Comparison of ENCODE assay signal across 7 mouse cellular contexts in the genomic region with DNA sequence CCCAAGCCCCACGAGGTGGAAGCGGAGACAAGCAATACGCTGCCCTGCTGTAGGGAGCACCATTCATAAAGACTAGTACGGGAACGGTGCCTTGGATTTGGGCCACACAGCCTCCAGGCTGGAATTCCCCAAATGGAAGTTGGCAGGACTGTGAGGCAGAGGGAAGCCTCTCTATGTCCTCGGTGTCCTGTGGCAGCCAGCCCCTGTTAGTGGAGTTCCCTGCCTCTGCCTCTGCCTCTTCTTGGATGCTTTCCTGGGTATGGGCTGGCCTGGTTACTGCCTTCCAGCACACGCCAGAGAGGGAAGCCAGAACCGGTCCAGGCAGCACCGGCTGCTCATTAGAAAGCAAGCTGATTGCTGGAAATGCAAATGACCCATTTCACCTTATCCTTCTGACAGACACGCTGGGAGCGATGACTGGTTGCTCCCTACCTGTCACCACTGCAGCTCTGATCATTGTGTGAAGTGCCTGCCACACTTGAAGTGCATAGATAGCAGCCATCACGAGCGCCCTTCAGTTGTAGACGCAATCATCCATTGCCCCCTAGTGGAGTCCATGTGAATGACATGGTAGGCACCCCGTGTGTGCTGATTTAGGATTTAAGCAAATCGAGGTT. TPM values are rescaled to one million over a fixed set of nuclear protein-coding genes. Genes with fewer than 3 reads are reported as not detected.
A peak's percentile ranks its signal among the peaks of the same experiment; 100 is the strongest.
DNase-seq lines count a peak whose midpoint lies in the region; ATAC-seq lines count a peak whose summit lies in the region.

No protein-coding gene starts in this region.

- no peak overlapping the region for H3K4me3 ChIP-seq in intestine, embryonic 15.5 days (replicated peaks)
- no peak overlapping the region for H3K4me3 ChIP-seq in midbrain, embryonic 12.5 days

- WGBS in intestine, embryonic 15.5 days, result 19% methylated on average over 16 of the region's 16 CpGs
- WGBS in midbrain, embryonic 12.5 days, result 31% methylated on average over 16 of the region's 16 CpGs

- peak; percentile 56 for DNase-seq in adrenal gland, adult 8-10 months
- peak; percentile 71 for DNase-seq in embryo, embryonic 11.5 days (ENCODE audit: low read depth, low spot score)
- DNase-seq in gastrocnemius, postnatal 4 days (ENCODE audit: low spot score in 2 of 2), result peak; percentile 60 to 79
- peak; percentile 95 to 97 for DNase-seq in left cerebral cortex, postnatal 14 days (ENCODE audit: low spot score in 2 of 2)
- DNase-seq in skeletal muscle tissue, adult 2 months (ENCODE audit: low read depth, low spot score), result peak; percentile 79

- intact Hi-C loops in left cerebral cortex, postnatal 14 days (cut with DNase I), result loop anchor here (5.0 to 10.0 kb wide), 5 partner anchors 47 to 720 kb away; partner anchors contain the start of genes Hmgb1 and Uspl1

- no peaks in the 10 kb centered on the region for H3K9me3 ChIP-seq in intestine, embryonic 15.5 days
- no peaks in the 10 kb centered on the region for H3K9me3 ChIP-seq in midbrain, embryonic 12.5 days

- H3K36me3 ChIP-seq in intestine, embryonic 15.5 days, result no peaks in the 10 kb centered on the region
- H3K36me3 ChIP-seq in midbrain, embryonic 12.5 days, result no peaks in the 10 kb centered on the region

- no peak overlapping the region for H3K9ac ChIP-seq in intestine, embryonic 15.5 days
- H3K9ac ChIP-seq in midbrain, embryonic 12.5 days (replicated peaks), result no peak overlapping the region; the same call in 1 of the 2 replicates

- peak; percentile 73 for ATAC-seq in intestine, embryonic 15.5 days
- ATAC-seq in midbrain, embryonic 12.5 days (ENCODE audit: low FRiP score, low read depth), result peak; percentile 63

- peak overlapping the region; percentile 33; the same call in 1 of the 2 replicates for H3K4me2 ChIP-seq in intestine, embryonic 15.5 days (replicated peaks)
- H3K4me2 ChIP-seq in midbrain, embryonic 12.5 days (replicated peaks), result peak overlapping the region; percentile 30

- H3K27ac ChIP-seq in intestine, embryonic 15.5 days, result peak overlapping the region; percentile 52
- peak overlapping the region; percentile 74 for H3K27ac ChIP-seq in midbrain, embryonic 12.5 days (replicated peaks)

- H3K27me3 ChIP-seq in intestine, embryonic 15.5 days (replicated peaks), result no peaks in the 10 kb centered on the region
- peaks cover 4% of the 10 kb centered on the region; the same call in 1 of the 2 replicates for H3K27me3 ChIP-seq in midbrain, embryonic 12.5 days

- peaks cover 7% of the 10 kb centered on the region for H3K4me1 ChIP-seq in intestine, embryonic 15.5 days (replicated peaks)
- H3K4me1 ChIP-seq in midbrain, embryonic 12.5 days, result peaks cover 59% of the 10 kb centered on the region

RNA-seq across cellular contexts. Expression of gene Wdr95, which starts 4.1 kb away (rescaled TPM):
- total RNA-seq in adrenal gland, adult 8-10 months (2022), result under 1 TPM in 1 of 4 experiments, not detected in 3; 0.11 TPM
- under 1 TPM in 1 of 2 experiments, not detected in 1; 0.31 TPM for total RNA-seq in gastrocnemius, postnatal 4 days (2021)
- not detected in 2 replicates for polyA plus RNA-seq in intestine, embryonic 15.5 days (2015; fragmentation: Nextera tagmentation; extraction: Ambion mirVana)
- total RNA-seq in left cerebral cortex, postnatal 14 days (2021), result 1 to 10 TPM in 1 of 2 experiments, under 1 TPM in 1; 0.74 to 1.4 TPM
- 0.08 and 0.10 TPM in 2 replicates for polyA plus RNA-seq in midbrain, embryonic 12.5 days (2016; fragmentation: Nextera tagmentation; extraction: Ambion mirVana)
